Mouse (Mus musculus) ES-Bruce4 (cell line): ENCODE data around the gene Xirp2. TPM values are rescaled to one million over a fixed set of nuclear protein-coding genes. Genes with fewer than 3 reads are reported as not detected.

Experiments used
- H3K27ac ChIP-seq: 2 replicates; pipeline ENCODE4 v1.5.1; 2012; ENCODE audit warnings: low read length, inconsistent platforms; ENCODE audit not compliant: insufficient read depth
- H3K27me3 ChIP-seq: 2 replicates; pipeline ENCODE4 v1.6.1; 2012; ENCODE audit warnings: mild to moderate bottlenecking, low read length, inconsistent platforms; ENCODE audit not compliant: control insufficient read depth, poor library complexity, insufficient read depth, severe bottlenecking
- H3K36me3 ChIP-seq: 2 replicates; pipeline ENCODE4 v1.6.1; 2012; ENCODE audit warnings: inconsistent platforms, mild to moderate bottlenecking, low read length, moderate library complexity; ENCODE audit not compliant: control insufficient read depth, poor library complexity, insufficient read depth, severe bottlenecking
- H3K4me1 ChIP-seq: one replicate; pipeline ENCODE4 v1.8.1; 2011; ENCODE audit warnings: low read length; ENCODE audit not compliant: control insufficient read depth, insufficient read depth
- H3K4me3 ChIP-seq: 2 replicates; pipeline ENCODE4 v1.5.1; 2011; ENCODE audit warnings: low read depth, mild to moderate bottlenecking, low read length
- H3K9ac ChIP-seq: 2 replicates; pipeline ENCODE4 v1.6.1; 2012; ENCODE audit warnings: low read depth, mild to moderate bottlenecking, inconsistent platforms; ENCODE audit not compliant: poor library complexity, severe bottlenecking
- H3K9me3 ChIP-seq: replicated peaks from 2 replicates; pipeline ENCODE4 v1.6.1; 2012; ENCODE audit warnings: mild to moderate bottlenecking, low read length, inconsistent platforms; ENCODE audit not compliant: control insufficient read depth, poor library complexity, insufficient read depth, severe bottlenecking
- CTCF ChIP-seq: IDR thresholded peaks from one replicate; pipeline ENCODE4 v1.8.1; 2011; ENCODE audit warnings: low read depth, low read length
- EP300 ChIP-seq: IDR thresholded peaks from 2 replicates; pipeline ENCODE4 v1.6.1; 2011; ENCODE audit warnings: low read depth, low read length; ENCODE audit not compliant: insufficient read depth
- POLR2A ChIP-seq: IDR thresholded peaks from one replicate; pipeline ENCODE4 v1.8.1; 2011; ENCODE audit warnings: low read length; ENCODE audit not compliant: insufficient read depth
- polyA plus RNA-seq: library from polyadenylated mRNA; stranded (reverse); fragments of >200 nt; gene quantifications from 2 replicates; pipeline ENCODE4 v1.2.4, GENCODE M21; 2011; ENCODE audit warnings: low read depth; ENCODE audit not compliant: missing spikeins, insufficient read depth, insufficient read length

The Xirp2 gene
- polyA plus RNA-seq, 1 experiment: not detected

DNA sequence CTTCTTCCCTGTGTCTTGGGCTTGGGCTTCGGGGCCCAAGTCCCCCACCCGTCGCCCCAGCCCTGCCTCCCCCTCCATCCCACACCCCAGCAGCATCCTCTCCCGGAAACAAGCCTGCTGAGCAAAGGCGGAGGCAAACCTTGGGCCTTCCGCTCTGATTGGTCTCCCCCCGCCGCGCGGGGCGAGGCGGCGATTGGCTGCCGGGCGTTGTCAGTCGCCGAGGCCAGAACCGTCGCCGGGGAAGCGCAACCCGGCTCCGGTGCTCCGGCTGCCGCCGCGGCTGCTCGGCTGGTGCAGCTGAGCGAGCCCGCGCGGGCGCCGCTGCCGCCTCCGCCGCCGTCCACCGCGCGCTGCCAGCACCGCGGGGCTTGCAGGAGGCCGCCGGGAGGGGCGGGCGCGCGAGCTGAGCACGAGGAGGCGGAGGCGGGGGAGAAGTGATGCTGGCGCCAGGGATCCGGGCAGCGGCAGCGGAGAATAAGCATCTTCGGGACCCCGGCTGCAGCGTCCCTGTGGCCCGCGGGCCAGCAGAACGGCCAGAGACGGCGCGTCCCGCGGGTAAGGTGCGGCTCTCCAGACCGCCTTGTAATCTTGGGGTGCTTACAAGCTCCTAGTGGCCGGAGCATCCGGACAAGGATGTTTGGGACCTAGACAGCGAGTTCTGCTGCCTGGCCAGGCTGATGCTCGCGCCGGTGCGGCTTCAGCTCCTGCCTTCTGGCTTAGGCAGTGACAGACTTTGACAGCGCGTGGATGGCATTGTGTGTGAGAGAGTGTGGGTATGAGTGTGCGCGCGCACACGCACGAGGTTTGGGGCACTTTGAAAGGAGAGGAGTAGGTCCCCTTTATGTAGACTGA is 119.9 kb downstream of the Xirp2 start, which contains the start of gene B3galt1:
Gene B3galt1, plus strand, starts transcription at position 392 of the 852 bp plus-strand sequence.
- Histone ChIP-seq H3K27ac (no peak within 1 kb of the TSS), H3K4me3 (peak within 1 kb of the TSS; percentile 91), H3K9me3 (no peaks in the 10 kb centered on the region), H3K36me3 (no peaks in the 10 kb centered on the region), H3K9ac (peak within 1 kb of the TSS; percentile 66), H3K4me1 (no peaks in the 10 kb centered on the region), H3K27me3 (no peaks in the 10 kb centered on the region)
- TF ChIP-seq CTCF (no peak), EP300 (no peak), POLR2A (no peak)

DNA sequence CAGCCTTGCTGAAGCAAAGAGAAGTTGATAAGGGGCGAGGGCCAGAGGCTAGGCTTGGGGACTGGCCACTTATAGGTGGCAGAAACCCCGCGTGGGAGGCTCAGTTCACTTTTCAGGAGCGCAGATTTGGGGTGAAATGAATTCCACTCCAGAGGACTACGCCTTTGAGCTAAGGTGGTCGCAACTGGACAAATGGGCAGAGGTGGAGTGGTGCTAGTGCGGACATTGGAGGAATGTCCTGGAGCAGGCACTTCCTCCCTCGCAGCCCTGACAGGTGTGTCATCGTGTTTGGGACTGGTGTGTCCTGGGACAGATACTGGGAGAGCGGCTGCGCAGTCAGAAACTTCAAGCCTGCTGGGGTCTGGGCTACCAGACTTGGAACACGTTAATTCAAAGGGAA is 120.8 kb downstream of the Xirp2 start:
- no peaks in the 10 kb centered on the region for H3K27me3 ChIP-seq
- no peaks in the 10 kb centered on the region for H3K4me1 ChIP-seq
- TF ChIP-seq EP300 (no peak), CTCF (no peak), POLR2A (no peak)
- H3K9ac ChIP-seq: peak overlapping the region; percentile 66; the same call in 1 of the 2 replicates
- no peak overlapping the region for H3K27ac ChIP-seq
- no peaks in the 10 kb centered on the region for H3K36me3 ChIP-seq
- peak overlapping the region; percentile 91 for H3K4me3 ChIP-seq
- no peaks in the 10 kb centered on the region for H3K9me3 ChIP-seq

DNA sequence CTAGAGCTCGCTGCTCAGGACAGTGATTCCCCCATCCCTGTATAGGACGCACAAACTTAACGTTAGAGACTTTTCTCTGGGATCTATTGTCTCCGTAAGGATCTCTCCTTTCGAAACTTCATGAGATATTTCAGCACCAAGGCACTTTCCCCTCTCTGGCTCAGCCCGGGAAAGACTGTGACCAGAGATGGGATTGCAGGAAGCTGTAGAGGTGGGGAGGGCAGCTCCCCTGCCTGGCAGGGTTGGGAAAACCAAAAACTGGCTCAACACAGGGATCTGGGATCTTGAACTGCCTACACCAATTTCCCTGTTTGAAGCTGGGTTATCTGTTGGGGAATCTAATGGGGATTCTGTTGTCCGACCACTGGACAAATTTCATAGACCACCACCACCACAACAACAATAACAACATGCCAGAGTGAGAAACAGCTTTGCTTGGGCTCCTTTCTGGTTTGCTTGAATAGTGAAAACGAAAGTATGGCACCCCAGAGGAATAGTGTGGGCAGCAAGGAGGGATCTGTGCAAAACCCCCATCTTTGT is 121.4 kb downstream of the Xirp2 start:
- Histone ChIP-seq H3K9ac (no peak overlapping the region), H3K4me1 (no peaks in the 10 kb centered on the region), H3K4me3 (no peak overlapping the region), H3K27ac (no peak overlapping the region), H3K9me3 (no peaks in the 10 kb centered on the region), H3K36me3 (no peaks in the 10 kb centered on the region), H3K27me3 (no peaks in the 10 kb centered on the region)
- no peak for TF ChIP-seq EP300
- TF ChIP-seq POLR2A: no peak
- no peak for TF ChIP-seq CTCF

Other genes starting within 250 kb of the Xirp2 start
- gene Gm21830, start 32.3 kb upstream of the Xirp2 start, polyA plus RNA-seq: not detected in 2 replicates
- not detected in 2 replicates for gene Gm26727, start 12.8 kb upstream of the Xirp2 start, polyA plus RNA-seq
- gene B3galt1, start 119.9 kb downstream of the Xirp2 start, polyA plus RNA-seq: 1.5 and 1.6 TPM in 2 replicates